Mouse (Mus musculus): ENCODE results near the gene Ces2g. TPM values are rescaled to one million over a fixed set of nuclear protein-coding genes. Genes with fewer than 3 reads are reported as not detected.

Ces2g gene
- 17.7 TPM in 2 replicates for polyA plus RNA-seq (2012; rRNA removed)

GRCm38 (mm10) chr8:104961537-104961961 is at the start of gene Ces2g:
Ces2g (plus strand) TSS chr8:104961718.

DNA sequence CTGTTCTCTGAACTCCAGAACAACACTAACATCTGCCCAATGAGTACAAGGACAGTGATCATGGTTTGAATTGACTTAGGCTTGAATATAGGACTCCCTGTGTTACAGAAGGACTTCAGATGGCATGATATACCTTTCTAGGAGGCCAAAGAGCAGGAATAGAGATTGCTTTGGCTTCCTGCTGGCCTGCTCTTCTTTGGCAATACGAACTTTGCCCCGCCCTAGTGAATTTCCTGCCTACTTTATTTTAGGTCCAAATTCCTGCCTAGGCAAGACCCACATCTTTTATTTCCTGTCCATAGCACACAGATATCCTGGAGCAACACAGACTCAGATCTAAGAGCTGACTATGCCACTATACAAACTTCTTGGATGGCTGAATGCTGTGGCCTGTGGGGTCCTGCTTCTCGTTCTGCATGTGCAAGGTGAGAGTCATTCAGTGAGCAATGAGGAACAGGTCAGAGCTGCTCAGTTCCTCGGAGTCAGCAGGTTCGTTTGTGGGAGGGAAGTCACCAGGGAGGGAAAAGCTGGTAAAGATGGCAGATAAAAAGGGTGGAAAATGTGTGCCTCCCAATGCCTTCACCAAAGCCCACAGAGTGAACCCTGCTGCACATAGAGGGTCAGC is 35.4 kb upstream of the Ces2g start, which contains the start of gene Ces2e:
Gene Ces2e (plus strand): TSS at position 289 of the 625 bp plus-strand sequence.

GRCm38 (mm10) chr8:104947056-104947455 is 14.5 kb upstream of the Ces2g start, which contains the start of gene Ces2f:
Ces2f (plus strand) TSS chr8:104947356.

GRCm38 (mm10) chr8:105000586-105000985 is 39.1 kb downstream of the Ces2g start, which contains the start of gene Ces2h:
Ces2h (plus strand) TSS chr8:105000853.

Other genes with a start within 250 kb of the Ces2g start
- 101 and 104 TPM in 2 replicates for gene Ces2a, start 227.7 kb upstream of the Ces2g start, polyA plus RNA-seq (2012; rRNA removed)
- gene Ces2b, start 130.1 kb upstream of the Ces2g start, polyA plus RNA-seq (2012; rRNA removed), result 0.57 and 0.66 TPM in 2 replicates
- gene Ces2c, start 114.7 kb upstream of the Ces2g start, polyA plus RNA-seq (2012; rRNA removed), result 1.4 and 1.5 TPM in 2 replicates
- gene Ces2e, start 35.5 kb upstream of the Ces2g start, polyA plus RNA-seq (2012; rRNA removed), result 12.9 and 19.2 TPM in 2 replicates
- 0.02 and 0.03 TPM in 2 replicates for gene Ces2f, start 14.4 kb upstream of the Ces2g start, polyA plus RNA-seq (2012; rRNA removed)
- 0.06 and 0.07 TPM in 2 replicates for gene Ces2h, start 39.1 kb downstream of the Ces2g start, polyA plus RNA-seq (2012; rRNA removed)
- gene Ces3a, start 86.9 kb downstream of the Ces2g start, polyA plus RNA-seq (2012; rRNA removed), result 30.4 and 58.8 TPM in 2 replicates
- gene Ces3b, start 122.0 kb downstream of the Ces2g start, polyA plus RNA-seq (2012; rRNA removed), result 0.06 and 0.16 TPM in 2 replicates
- gene Ces4a, start 170.1 kb downstream of the Ces2g start, polyA plus RNA-seq (2012; rRNA removed), result 0.14 and 0.16 TPM in 2 replicates
- 7.7 and 8.9 TPM in 2 replicates for gene Cbfb, start 209.0 kb downstream of the Ces2g start, polyA plus RNA-seq (2012; rRNA removed)

Data from liver, embryonic 18 days (tissue).